In the genomic region with DNA sequence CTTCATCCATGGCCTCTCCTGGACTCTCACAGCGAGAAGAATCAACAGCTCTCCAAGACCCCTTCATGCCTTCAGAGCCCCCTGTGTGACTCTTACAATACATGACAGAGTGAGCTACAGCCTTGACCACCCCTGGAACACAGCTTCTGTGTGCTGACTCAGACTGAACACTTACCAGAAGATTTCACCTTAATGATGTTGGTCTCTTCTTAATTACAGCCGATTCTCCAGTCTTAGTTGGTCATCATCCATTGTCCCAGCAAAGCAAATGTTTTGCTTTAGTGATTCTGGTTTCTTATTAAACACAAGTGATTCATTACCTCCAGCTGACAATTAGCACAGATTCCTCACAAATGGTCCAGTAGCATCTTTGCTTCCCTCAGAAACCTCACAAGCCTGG, we compare ENCODE assay signal across 24 mouse cellular contexts.
"Had no signal": no experiment of that assay in that cellular context is flagged by ENCODE, and none has a peak within 500 bp of the region (broad histone marks: within the 10 kb centered on the region; RNA-seq: fewer than 3 reads in every experiment).

No protein-coding gene starts in this region.

- ATAC-seq: liver, embryonic 12.5 days; liver, postnatal 0 days; lung, postnatal 0 days; midbrain, embryonic 13.5 days; midbrain, embryonic 15.5 days; midbrain, embryonic 16.5 days had no signal

- H3K27me3 ChIP-seq: limb, embryonic 12.5 days; limb, embryonic 13.5 days; limb, embryonic 15.5 days; liver, embryonic 12.5 days; liver, embryonic 13.5 days; liver, embryonic 15.5 days; lung, embryonic 15.5 days; megakaryocyte, embryonic 14.5 days; midbrain, embryonic 12.5 days; midbrain, embryonic 13.5 days; midbrain, embryonic 15.5 days had no signal

- DNase-seq: left cerebral cortex, postnatal 4 days; liver; liver, embryonic 13.5 days; liver, postnatal 0 days; lung, adult 18-20 months; lung, adult 2 months; lung, embryonic 14.5 days; lung, postnatal 10 days; lung, postnatal 14 days; lung, postnatal 36 days; lung, postnatal 4 days; midbrain, embryonic 14.5 days had no signal
